Mouse (Mus musculus) heart, postnatal 36 days (tissue): Measurements from ENCODE around the gene Il9r. TPM values are rescaled to one million over a fixed set of nuclear protein-coding genes. Genes with fewer than 3 reads are reported as not detected.

Experiments used
- DNase-seq, 2 experiments: peaks; one replicate each; pipeline ENCODE4 v3.0.0; 2021 to 2022
- intact Hi-C: fragments of 180-260 bp; cut with DNase I; formaldehyde crosslinking; loops from one replicate; pipeline ENCODE4 v1.15.1; 2025
- total RNA-seq, 2 experiments: library from RNA; stranded (reverse); gene quantifications; 2 replicates each; pipeline ENCODE4 v1.2.3; 2021

The Il9r gene
- total RNA-seq = under 1 TPM in 1 of 2 experiments, not detected in 1; 0.11 TPM

GRCm38 (mm10) chr11:32200075-32200601 is at the start of gene Il9r:
Gene Il9r (minus strand): TSS chr11:32200279.
- intact Hi-C loops = no loop called here
- DNase-seq = no peak

DNA sequence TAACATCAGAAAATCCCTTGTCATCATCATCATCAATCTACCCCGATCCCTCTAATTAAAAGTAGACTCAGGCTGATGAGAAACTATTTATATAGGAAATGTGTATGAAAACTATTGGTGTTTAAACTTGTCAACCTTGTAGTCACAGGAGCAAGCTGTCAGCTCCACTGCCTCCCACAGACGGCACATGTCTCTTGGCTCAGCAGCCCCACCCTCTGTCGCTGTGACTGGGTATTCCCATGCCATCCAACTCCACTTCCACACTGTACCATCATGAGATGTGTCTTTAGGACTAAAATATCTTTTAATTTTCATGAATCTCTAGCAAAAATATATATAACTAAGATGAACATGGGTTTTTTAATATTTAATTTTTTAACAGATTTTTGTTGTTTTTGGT is 48.3 kb upstream of the Il9r start:
- intact Hi-C loops = no loop called here

GRCm38 (mm10) chr11:32247068-32247467 is 47.0 kb upstream of the Il9r start:
- intact Hi-C loops = no loop called here
- no peak for DNase-seq

More for the DNA sequence above, 48.3 kb upstream of the Il9r start:
- no peak for DNase-seq

GRCm38 (mm10) chr11:32245614-32246013 is 45.5 kb upstream of the Il9r start:
- intact Hi-C loops = no loop called here
- no peak for DNase-seq

DNA sequence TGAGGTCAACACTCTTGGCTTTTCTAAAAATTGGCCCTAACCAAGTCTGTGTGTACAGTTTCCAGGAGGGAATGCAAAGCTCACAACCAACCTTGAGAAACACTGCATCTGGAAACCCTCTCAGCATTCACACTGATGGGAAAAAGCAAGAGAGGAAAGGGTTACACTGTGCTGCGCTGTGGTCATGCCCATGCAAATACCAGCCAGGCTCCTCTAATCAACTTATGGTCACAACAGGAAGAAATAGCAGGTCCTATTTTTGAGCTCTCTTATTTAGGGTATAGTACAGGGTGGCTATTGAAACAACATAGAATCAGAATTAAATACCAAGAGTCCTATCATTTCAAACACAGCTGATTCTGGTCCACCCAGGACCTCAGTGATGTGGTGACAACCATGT is 44.5 kb upstream of the Il9r start:
- DNase-seq = no peak
- intact Hi-C loops = loop anchor here (5.0 kb wide), 1 partner anchor 37 kb away; the partner anchor contains the start of gene Snrnp25

- peak in 1 of 2 experiments; percentile 36 for DNase-seq
- intact Hi-C loops = loop anchor here (5.0 kb wide), 1 partner anchor 37 kb away; the partner anchor contains the start of gene Snrnp25
Measured at GRCm38 (mm10) chr11:32244064-32244463, 44.0 kb upstream of the Il9r start.

DNA sequence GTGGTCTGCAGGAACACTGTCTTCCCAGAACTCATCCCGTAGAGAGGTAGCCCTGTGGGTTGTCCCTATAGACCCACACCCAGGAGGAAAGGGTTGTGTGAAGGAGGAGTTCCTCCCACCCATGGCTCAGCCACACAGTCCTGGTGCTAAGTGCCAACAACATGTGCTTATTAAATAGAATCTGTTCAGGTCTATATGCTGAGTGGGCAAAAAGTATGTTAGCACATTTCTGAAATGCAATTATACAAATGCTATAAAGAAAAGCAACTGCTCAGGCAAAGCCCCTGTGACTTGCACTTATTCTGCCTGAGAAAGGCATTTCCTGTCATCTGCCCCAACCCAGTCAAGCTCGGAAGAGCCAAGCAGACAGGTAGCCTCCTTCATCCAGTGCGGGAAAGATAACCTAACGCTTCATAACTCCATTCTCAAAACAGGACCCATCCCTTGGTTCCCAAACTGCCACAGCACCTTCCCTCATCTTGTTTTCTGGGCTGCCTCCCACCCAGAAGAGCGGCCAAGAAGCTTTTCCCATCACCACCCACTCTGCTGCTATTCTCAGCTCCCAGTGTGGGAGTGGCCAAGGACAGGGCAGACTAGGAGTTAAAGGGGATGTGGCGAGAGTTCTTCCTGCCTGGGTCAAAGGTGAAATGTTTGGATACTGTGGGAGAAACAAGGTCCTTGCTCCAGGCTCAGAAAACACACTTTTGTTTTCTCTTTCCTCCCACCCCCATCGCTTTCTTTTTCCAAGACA is 43.3 kb upstream of the Il9r start:
- intact Hi-C loops = loop anchor here (5.0 kb wide), 1 partner anchor 36 kb away; the partner anchor contains the start of gene Snrnp25

DNA sequence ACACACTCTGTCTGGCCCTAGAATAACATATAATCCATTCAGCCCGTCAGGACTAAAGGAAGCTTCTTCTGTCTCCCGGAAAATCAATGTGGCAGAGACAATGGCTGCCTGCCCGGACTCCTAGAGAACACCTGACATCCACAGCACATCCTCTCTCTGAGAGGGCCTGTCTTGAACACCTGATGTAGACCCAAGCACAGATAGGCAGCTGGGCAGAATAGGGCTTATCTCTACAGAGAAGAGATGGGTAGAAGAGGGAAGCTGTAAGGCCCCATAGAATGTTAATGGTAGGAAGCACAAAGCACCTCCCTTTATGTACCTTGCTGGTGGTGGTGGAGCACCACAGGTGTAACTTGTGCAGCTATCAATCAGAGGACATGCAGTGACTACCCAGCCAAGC is 42.1 kb upstream of the Il9r start:
- intact Hi-C loops = loop anchor here (5.0 kb wide), 1 partner anchor 35 kb away; the partner anchor contains the start of gene Snrnp25
- no peak for DNase-seq

More for the DNA sequence above, 43.3 kb upstream of the Il9r start:
- peak in 1 of 2 experiments; percentile 13 for DNase-seq

DNA sequence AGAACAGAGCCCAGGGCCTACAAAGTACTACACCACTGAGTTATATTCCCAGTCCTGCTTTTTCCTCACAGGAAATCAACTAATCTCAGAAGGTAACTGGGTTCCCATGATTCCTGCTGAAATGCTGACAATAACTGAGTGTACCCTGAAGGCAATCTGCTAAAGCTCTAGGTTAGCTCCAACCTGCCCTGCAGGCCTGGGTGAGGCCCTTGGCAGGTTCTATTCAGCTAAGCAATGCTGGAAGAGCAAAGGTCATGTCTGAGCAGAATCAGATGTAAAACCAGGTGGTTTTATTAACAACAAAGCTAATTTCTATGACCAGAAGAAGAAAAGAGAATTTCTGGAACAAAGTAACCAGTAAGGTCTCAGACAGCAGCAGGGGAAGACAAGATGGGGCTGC is 41.3 kb upstream of the Il9r start:
- intact Hi-C loops = loop anchor here (5.0 kb wide), 1 partner anchor 34 kb away; the partner anchor contains the start of gene Snrnp25
- DNase-seq = no peak

DNA sequence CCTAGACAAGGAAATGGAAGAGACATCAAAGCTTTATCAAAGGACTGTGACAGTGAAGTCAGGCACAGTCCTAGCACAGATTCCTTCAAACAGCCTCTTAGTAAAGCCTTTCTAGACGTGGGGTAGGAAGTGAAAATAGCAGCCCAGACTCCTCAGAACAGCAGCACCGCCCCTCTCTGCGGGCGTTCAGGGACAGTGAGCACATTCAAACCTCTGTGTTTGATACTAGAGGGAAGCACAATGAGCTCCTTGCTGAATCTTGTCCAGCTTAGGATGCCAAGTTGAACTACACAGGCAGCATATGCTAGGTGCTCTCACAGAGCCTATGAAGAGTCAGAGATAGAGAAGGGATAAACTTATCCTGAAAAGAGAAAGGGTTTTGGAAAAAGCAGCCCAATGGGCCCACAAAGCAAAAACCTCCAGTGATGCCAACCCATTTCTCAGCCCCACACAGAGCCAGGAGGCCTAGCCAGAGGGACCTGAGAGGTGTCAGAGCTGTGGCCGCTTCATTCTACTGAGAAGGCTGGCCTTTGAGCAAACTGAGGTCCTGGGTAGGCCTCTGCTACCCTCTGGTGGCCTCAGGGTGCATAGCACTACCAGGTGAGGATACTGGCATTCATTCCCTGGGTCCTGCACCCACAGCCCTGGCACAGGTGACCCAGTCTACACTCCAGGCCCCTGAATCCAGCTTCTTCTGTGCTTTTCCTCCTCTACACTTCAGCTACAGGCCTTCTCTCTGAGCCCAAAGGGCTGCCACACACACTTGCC is 38.2 kb upstream of the Il9r start:
- intact Hi-C loops = loop anchor here (1.0 to 5.0 kb wide), 3 partner anchors 21 to 56 kb away; partner anchors contain the start of gene Hbq1b
- peak; percentile 80 to 81 for DNase-seq

DNA sequence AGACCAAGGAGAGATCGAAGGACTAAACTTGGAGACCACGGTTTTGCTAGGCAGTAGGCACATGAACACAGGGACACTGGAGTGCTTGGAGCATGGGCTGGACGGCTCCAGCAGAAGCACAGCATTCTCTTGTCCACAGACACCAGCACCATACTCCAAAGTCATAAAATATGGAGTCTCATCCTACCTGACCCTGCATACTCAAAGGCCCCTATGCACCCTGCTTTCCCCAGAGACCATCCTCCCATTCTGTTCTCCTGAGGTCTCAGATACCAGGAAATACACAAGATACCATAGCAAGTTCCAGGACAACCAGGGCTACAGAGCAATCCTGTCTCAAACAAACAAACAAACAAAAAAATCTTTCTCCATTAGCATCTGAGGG is 37.3 kb upstream of the Il9r start:
- intact Hi-C loops = loop anchor here (5.0 kb wide), 1 partner anchor 50 kb away; the partner anchor contains the start of gene Hbq1b
- DNase-seq = no peak

GRCm38 (mm10) chr11:32236712-32237410 is 36.8 kb upstream of the Il9r start:
- DNase-seq = peak; percentile 50 to 70
- intact Hi-C loops = loop anchor here (5.0 kb wide), 1 partner anchor 50 kb away; the partner anchor contains the start of gene Hbq1b

DNA sequence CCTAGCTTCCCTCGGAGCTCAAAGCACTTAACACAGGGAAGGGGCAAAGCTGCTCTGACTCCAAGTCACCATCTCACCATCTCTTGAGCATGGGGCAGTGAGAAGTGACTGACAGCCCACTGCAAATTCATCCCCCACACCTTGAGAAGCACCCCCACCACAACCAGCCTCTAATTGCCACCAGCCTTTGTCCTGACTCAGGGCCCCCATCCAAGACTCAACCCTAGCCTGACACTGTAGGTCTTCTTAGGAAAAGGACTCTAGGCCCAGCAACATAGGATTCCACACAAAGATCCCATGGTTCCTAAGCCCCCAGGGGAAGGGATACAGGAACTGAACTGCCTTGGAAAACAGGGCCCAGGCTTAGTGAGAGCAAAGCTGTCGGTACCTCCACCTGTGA is 36.1 kb upstream of the Il9r start:
- intact Hi-C loops = loop anchor here (5.0 kb wide), 1 partner anchor 51 kb away; the partner anchor contains the start of gene Hbq1b
- DNase-seq = no peak

DNA sequence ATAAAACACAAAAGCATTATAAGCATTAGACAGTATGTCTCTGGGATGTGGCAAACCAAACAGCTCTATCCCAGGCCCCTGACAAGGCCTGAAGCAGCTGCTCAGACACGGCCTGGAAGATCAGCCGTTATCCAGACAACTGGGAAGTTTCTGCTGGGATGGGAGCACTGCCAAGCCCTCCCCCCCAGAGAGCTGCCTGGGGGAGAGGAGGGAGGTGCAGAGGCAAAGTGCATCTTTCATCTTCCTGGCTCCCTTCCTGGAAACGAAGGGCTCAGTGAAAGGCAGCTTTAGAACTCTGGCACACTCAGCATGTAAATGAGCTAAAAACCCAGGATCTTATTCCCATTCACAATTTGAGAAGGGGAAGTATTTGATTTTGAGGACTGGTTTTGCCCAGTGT is 35.6 kb upstream of the Il9r start:
- intact Hi-C loops = loop anchor here (5.0 kb wide), 1 partner anchor 52 kb away; the partner anchor contains the start of gene Hbq1b

DNA sequence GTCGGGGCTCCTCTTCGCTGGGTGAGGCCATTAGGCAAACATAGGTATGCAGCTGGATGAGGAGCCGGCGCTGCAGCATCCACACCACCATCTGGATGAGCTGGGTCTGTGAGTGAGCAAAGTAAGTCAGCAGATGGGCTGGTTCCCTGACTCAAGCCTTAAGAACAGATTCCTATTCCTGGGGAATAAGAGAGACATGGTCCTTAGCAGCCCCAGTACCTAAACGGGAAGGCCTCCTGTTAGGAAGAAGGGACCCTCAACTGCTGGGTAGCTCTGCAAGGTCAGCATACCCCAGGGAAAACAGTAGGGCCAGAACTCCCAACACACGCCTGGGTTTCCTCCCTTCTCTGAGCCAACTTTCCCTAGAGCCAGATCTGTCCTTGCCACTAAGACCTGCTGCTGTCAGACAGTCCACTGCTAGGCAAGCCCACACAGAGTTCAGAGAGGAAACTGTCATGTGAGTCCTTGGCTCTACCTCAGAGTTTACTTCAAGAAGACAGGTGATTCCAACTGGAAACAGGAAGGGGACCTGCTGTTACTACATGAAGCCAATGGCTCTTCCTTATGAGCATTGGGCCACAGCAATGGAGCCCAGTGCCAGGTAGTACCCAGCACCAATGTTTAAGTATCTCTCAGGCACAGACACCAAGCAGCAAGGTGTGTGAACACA is 34.9 kb upstream of the Il9r start:
- no peak for DNase-seq
- intact Hi-C loops = loop anchor here (5.0 kb wide), 1 partner anchor 52 kb away; the partner anchor contains the start of gene Hbq1b

More for the DNA sequence above, 35.6 kb upstream of the Il9r start:
- DNase-seq = peak; percentile 58 to 59

DNA sequence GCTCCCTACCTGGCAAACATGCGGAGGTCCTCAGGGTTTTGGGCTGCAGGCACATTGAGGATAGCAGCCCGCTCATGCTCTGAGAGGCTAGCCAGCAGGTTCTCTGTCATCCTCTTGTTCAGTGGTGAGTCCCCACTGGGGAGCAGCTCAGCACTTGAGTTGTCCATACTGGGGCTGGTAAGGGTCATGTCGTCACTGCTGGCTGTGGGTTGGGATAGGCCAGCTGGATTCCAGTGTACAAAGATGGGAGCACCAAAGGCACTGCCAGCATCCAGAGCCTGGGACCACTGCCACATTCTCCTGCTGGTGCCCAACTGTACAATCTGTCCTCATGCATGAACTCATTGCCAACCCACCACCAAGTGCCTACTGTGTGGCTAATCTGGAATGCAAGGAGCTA is 33.8 kb upstream of the Il9r start:
- no peak for DNase-seq
- intact Hi-C loops = no loop called here

GRCm38 (mm10) chr11:32232848-32233247 is 32.8 kb upstream of the Il9r start:
- peak in 1 of 2 experiments; percentile 2 for DNase-seq
- intact Hi-C loops = no loop called here

- intact Hi-C loops = no loop called here
- DNase-seq = no peak
Measured at GRCm38 (mm10) chr11:32231125-32231524, 31.0 kb upstream of the Il9r start.

DNA sequence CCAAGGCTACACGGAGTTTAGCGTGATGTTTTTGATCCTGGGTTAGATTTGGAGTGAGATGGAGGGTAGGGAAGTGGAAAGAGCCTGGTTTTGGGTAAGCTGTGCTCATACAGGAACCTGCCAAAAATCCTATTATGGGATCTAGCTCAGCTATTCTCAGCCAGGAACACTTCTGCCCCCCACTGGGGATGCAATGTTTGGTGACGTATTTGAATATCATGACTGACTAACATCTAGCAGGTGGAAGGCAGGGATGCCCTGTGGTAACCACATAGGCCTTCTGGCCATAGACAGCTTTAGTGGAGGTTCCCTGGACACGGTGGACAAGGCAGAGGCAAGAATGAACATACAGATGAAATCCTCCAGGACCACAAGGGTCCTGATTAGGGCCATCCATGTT is 30.1 kb upstream of the Il9r start:
- no peak for DNase-seq

More for the DNA sequence above, 30.1 kb upstream of the Il9r start:
- intact Hi-C loops = no loop called here
